Mouse (Mus musculus) embryo, embryonic 11.5 days (tissue): ENCODE measurements around the gene Dnajb14.
A peak's percentile ranks its signal among the peaks of the same experiment; 100 is the strongest.
"Not testable (repeated sequence)": the region's sequence is repeated elsewhere in the genome, so short reads cannot be mapped to it uniquely, and the experiment has no call there.

ENCODE experiments used
- DNase-seq: peaks from one replicate; pipeline ENCODE4 v3.0.0-alpha.2; 2012; ENCODE audit warnings: low read depth, low spot score

The Dnajb14 gene

GRCm38 (mm10) chr3:137952225-137952913 lies 84.9 kb downstream of the Dnajb14 start:
- DNase-seq: no peak

GRCm38 (mm10) chr3:137952914-137953880 lies 85.7 kb downstream of the Dnajb14 start:
- DNase-seq: peak; percentile 36

- no peak for DNase-seq
Observed at GRCm38 (mm10) chr3:137954256-137954916, 86.9 kb downstream of the Dnajb14 start.

GRCm38 (mm10) chr3:137955560-137956081 lies 88.1 kb downstream of the Dnajb14 start:
- DNase-seq: no peak

GRCm38 (mm10) chr3:137957864-137958263 lies 90.4 kb downstream of the Dnajb14 start:
- no peak for DNase-seq

GRCm38 (mm10) chr3:137958352-137958751 lies 90.9 kb downstream of the Dnajb14 start:
- DNase-seq: no peak

GRCm38 (mm10) chr3:137959456-137959855 lies 92.0 kb downstream of the Dnajb14 start:
- DNase-seq: no peak

GRCm38 (mm10) chr3:137961736-137962385 lies 94.4 kb downstream of the Dnajb14 start:
- no peak for DNase-seq

- no peak for DNase-seq
Observed at GRCm38 (mm10) chr3:137963508-137963907, 96.0 kb downstream of the Dnajb14 start.

- DNase-seq: not testable (repeated sequence)
Observed at GRCm38 (mm10) chr3:137964014-137964413, 96.5 kb downstream of the Dnajb14 start.
